Mouse (Mus musculus) erythroblast, embryonic 14.5 days (primary cell): ENCODE data around the gene Fam83f. TPM values are rescaled to one million over a fixed set of nuclear protein-coding genes. Genes with fewer than 3 reads are reported as not detected.
A peak's percentile ranks its signal among the peaks of the same experiment; 100 is the strongest.

Experiments used
- H3K27me3 ChIP-seq: 2 replicates; pipeline ENCODE4 v1.6.1; 2012; ENCODE audit warnings: inconsistent platforms; ENCODE audit not compliant: control insufficient read depth
- H3K36me3 ChIP-seq: 2 replicates; pipeline ENCODE4 v1.6.1; 2012; ENCODE audit warnings: mild to moderate bottlenecking, inconsistent platforms; ENCODE audit not compliant: control insufficient read depth
- H3K4me1 ChIP-seq: 2 replicates; pipeline ENCODE4 v1.6.1; 2012; ENCODE audit warnings: inconsistent platforms; ENCODE audit not compliant: control insufficient read depth
- H3K4me3 ChIP-seq: replicated peaks from 2 replicates; pipeline ENCODE3; 2012; ENCODE audit warnings: moderate library complexity, mild to moderate bottlenecking, inconsistent platforms
- H3K9me3 ChIP-seq: 2 replicates; pipeline ENCODE4 v1.6.1; 2012; ENCODE audit warnings: low read length, inconsistent platforms, mixed read lengths; ENCODE audit not compliant: control insufficient read depth
- GATA1 ChIP-seq: IDR thresholded peaks from 2 replicates; pipeline ENCODE4 v1.6.1; 2012; ENCODE audit warnings: low read length, inconsistent platforms, mixed read lengths
- TAL1 ChIP-seq: IDR thresholded peaks from 3 replicates; pipeline ENCODE4 v1.6.1; 2012; ENCODE audit warnings: low read length, inconsistent platforms, mixed read lengths
- polyA plus RNA-seq: library from polyadenylated mRNA; stranded (reverse); fragments of >175 nt; gene quantifications from 2 replicates; pipeline ENCODE4 v1.2.3, GENCODE M21; 2012

Fam83f gene
- polyA plus RNA-seq, 1 experiment, result not detected

DNA sequence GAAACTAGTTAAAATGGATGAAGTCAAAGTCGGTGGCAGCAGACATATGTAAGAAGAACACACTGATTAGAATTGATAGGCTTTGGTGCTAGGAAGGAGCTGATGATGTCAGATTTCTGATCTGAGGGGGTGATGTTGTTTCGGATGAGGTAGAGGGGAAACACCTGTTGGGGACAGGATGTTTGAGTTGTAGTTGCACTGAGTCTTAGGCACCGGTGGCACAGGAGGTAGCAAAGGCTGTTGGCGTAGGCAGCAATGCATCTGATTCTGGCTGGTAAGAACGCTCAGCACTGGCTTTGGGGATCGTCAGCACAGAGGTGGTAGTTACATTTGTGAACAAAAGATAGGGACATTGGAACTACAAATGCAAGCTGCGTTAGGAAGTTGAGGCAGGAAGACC, 72.0 kb downstream of the Fam83f start:
- peaks cover 73% of the 10 kb centered on the region for H3K4me1 ChIP-seq
- H3K36me3 ChIP-seq, result peaks cover 2% of the 10 kb centered on the region
- TF ChIP-seq TAL1, result no peak
- TF ChIP-seq GATA1, result no peak
- H3K9me3 ChIP-seq, result no peaks in the 10 kb centered on the region
- peak overlapping the region; percentile 6 for H3K4me3 ChIP-seq
- H3K27me3 ChIP-seq, result no peaks in the 10 kb centered on the region

DNA sequence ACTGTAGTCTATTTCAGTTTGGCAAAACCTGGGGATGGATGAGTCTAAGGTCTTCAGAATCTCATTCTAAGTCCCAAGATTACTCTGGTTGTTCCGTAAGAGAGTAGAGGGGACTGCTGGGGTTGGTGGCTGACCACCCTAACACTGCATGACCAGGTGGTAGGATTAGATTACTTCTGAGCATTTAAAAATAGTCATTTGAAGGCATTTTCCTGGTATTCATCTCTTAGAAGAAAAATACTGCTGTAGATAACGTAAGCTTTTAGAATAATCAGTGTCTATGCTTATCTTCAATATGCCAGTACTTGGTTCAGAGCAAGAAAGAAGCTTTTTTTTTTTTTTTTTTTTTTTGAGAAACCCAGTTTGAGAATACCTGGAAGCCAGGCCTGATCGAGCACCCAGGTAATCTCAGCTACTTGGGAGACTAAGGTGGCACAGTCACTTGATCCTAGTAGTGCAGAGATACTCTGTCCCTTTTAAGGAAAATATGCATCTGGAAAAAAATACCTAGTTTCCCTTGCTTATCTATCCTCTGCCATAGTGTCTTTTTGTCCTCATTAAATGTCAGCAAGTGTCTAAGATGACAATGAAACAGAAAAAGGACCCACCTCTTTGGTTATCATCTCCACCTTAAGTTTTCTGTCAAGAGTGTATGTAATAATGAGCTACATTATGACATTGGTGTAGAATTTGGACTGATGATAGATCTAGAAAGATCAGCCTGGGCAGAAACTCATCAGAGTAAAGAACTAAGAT, 73.2 kb downstream of the Fam83f start:
- Histone ChIP-seq H3K36me3 (peaks cover 6% of the 10 kb centered on the region), H3K4me3 (no peak overlapping the region), H3K9me3 (no peaks in the 10 kb centered on the region), H3K27me3 (no peaks in the 10 kb centered on the region), H3K4me1 (peaks cover 75% of the 10 kb centered on the region)
- peak; percentile 38; the same call in 1 of the 3 replicates for TF ChIP-seq TAL1
- no peak; the same call in 1 of the 2 replicates for TF ChIP-seq GATA1

DNA sequence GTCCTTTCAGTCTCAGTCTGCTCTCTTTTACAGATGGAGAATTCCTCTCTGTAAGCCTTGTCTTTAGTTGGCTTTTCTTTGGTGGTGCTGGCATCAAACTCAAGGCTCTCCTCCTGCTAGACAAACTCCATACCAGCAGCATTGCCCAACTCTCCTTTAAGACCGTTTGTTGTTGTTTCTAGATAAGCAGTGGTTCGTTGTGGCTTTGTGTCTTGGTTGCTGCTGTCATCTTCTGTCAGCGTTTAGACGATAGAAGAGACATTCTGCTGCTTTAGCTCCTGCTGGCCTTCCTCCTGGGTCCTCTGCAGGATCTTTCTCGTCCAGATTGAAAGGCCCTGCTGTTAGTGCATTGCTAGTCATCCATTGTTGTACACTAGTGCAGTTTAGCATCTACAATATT, 77.3 kb downstream of the Fam83f start:
- no peak for TF ChIP-seq TAL1
- Histone ChIP-seq H3K4me3 (no peak overlapping the region), H3K27me3 (no peaks in the 10 kb centered on the region), H3K36me3 (peaks cover 19% of the 10 kb centered on the region), H3K9me3 (no peaks in the 10 kb centered on the region), H3K4me1 (peaks cover 71% of the 10 kb centered on the region)

Other genes starting within 250 kb of the Fam83f start
- gene Enthd1, start 106.7 kb upstream of the Fam83f start, polyA plus RNA-seq, result 0.05 TPM in 1 of 2 replicates, not detected in the other
- 14.0 and 16.9 TPM in 2 replicates for gene Grap2, start 99.3 kb upstream of the Fam83f start, polyA plus RNA-seq
- gene Tnrc6b, start 39.5 kb downstream of the Fam83f start, polyA plus RNA-seq, result 8.2 and 8.6 TPM in 2 replicates